Mouse (Mus musculus) cerebellum, adult 11 months (tissue): ENCODE measurements around the gene Tns2.
"Not testable (repeated sequence)": the region's sequence is repeated elsewhere in the genome, so short reads cannot be mapped to it uniquely, and the experiment has no call there.

Source experiments
- DNase-seq: peaks from one replicate; pipeline ENCODE4 v3.0.0; 2022

Tns2 gene

DNA sequence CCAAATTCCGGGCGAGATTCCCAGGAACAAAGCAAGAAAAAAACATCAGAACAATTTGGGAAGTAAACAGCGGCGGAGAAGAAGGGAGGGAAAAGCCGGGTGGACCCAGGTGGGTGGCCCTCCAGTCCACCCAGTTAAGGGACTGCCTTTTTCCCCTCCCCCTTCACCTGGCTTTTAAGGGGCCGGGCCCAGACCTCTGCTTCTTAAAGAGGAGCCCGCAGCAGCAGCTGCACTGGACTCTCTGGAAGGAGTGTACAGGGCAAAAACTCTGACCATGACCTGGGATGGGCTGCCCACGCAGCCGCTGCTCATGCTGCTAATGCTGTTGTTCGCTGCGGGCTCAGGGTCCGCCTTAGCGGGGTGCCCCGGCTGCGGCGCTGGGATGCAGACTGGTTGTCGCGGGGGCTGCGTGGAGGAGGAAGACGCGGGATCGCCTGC lies 44.1 kb downstream of the Tns2 start, which contains the start of gene Igfbp6:
Igfbp6 (plus strand) TSS at position 89 of the 438 bp plus-strand sequence.
- no peak for DNase-seq

DNA sequence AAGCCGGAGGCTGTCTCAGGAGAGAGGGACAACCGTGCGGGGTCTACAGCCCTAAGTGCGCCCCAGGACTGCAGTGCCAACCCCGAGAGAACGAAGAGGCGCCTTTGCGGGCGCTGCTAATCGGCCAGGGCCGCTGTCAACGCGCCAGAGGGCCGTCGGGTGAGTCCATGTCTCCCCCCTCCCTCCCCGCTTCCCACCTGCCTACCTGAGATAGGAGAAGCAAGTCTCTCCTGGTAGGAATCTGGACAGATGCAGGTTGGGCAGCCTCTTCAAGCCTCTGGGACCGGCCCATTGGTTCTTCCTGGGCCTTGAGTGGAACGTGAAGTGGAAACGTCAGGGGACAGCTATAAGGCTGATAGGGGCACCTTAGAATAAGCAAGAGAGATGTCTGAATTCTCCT lies 44.5 kb downstream of the Tns2 start:
- DNase-seq = no peak

DNA sequence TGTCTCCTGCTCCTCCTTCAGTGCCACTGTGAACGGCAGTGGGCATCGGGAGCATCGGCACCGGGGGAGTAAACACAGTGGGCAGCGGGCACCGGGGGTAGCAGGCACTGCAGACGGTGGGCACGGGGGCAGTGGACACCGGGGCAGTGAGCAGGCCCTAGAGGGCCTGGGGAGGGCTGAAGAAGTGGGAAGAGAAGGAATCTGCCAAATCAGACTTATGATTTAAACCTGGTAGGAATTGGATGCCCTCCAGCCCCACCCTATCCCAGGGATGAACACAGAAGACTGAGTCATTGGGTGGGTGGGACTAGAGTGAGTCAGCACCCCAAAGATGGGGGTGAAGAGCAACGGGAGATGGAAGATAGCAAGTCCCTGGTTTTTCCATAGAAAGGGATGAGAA lies 45.1 kb downstream of the Tns2 start:
- DNase-seq = no peak

DNA sequence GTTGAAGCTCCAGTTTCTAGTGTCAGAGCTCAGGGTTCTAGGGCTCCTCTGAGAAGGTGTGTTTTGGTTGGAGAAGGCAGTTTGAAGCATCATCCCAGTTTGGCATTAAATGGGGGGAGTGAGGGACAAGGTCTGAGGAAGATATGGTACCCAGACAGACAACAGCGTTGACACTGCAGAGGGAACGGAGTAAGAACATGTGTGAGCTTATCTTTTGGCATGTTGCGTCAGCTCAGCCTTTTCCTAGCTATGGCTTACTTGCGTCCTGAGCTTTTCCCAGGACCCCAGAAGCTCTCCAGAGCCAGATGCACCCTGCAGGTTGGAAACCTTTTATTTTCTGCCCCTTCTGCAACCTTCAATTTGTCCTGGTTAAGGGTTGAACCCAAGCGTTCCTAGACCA lies 45.9 kb downstream of the Tns2 start:
- DNase-seq = no peak

DNA sequence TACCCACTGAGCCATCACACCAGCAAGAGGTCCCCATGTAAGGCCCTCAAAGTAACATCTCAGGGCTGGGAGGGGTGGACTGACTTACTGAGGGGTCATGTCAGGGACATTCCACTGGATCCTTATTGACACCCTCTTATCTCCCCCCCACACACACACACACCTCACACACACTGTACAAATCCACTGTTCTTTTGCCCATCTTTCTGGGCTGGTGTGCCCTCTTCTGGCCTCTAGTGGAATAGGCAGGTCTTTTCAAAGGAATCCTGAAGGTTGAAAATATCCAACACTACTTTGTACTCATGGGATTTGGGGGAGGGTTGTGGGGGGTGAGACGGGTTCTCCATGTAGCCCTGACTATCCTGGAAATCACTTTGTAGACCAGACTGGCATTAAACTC lies 46.7 kb downstream of the Tns2 start:
- peak; percentile 47 for DNase-seq

DNA sequence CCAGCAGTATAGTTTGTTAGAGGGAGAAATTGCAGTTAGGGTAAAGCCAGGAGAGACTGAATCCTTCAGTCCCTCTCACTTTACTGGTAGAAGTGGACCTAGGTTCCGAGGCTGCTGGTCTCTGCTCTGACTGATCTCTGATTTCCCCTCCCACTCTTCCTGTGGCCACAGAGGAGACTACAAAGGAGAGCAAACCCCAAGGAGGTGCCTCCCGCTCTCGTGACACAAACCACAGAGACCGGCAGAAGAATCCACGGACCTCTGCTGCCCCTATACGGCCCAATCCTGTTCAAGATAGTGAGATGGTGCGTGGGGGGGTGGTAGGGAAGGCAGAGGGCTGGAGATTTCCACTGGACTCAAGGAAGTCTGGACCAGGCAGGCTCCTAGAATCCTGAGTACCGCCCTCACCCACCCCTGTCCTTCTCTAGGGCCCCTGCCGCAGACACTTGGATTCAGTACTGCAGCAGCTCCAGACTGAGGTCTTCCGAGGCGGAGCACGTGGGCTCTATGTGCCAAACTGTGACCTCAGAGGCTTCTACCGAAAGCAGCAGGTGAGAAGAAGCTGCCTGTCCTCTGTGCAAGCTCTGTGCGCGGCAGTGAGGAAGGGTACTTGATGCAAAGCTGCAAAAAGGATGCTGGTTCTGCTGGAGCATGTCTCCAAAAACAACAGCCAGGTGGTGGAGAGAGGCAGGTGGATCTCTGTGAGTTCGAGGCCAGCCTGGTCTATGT lies 47.6 kb downstream of the Tns2 start:
- DNase-seq = no peak

DNA sequence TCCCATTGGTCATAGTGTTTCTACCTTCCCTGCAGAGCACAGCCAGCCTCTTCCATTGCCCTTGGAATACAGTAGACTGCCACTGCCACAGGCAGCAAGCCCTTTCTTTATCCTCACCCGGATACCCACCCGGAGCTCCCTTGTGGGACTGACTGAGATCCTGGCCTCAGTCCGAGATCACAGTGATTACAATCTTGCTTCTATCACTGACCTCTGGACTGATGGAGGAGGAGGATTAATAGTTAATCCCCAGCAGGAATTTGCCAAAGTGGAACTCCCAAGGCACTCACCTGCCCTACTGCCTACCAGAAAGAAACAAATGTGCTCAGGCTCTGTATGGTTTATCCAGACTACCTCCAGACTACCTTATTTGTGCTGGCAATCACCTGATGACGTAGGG lies 49.3 kb downstream of the Tns2 start:
- DNase-seq = no peak

DNA sequence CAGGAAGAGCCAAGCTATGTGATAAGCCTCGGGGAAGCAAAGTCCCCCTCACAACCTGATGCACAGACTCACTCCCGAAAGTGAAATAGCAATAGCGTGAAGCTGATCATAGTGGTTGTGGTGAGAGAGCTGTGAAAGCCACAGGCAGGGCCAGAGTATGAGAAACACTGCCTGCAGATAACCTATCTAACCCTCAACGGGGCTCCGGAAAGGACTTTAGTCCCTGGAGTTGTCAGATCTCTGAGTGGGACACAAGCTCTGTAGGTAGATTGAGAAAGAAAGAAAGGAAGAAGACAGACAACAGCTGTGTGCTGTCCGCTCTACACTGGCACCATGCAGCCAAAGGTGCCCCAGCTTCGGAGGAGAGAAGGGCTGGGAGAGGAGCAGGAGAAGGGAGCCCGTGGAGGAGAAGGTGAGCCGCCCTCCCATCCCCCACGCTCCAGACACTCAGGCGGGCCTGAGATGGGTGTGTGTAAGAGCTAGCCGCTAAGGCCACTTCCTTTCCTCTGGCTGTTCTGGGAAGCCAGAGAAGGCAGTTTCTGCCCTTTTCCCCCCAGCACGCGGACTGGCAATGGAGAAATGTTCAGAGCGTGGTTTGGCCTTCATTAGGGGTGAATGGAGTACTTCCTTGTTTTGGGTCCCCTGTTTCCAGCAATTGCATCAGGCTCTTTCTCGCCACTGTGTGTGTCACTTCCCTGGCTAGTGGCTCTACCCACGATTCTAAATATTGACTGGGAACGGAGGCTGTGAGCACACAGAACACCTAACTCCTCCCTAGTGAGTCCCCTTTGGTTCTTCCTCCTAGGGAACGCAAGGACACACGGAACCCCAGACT lies 50.3 kb downstream of the Tns2 start, which contains the start of gene Soat2:
Soat2 (plus strand) TSS at position 226 of the 835 bp plus-strand sequence.
- no peak for DNase-seq

DNA sequence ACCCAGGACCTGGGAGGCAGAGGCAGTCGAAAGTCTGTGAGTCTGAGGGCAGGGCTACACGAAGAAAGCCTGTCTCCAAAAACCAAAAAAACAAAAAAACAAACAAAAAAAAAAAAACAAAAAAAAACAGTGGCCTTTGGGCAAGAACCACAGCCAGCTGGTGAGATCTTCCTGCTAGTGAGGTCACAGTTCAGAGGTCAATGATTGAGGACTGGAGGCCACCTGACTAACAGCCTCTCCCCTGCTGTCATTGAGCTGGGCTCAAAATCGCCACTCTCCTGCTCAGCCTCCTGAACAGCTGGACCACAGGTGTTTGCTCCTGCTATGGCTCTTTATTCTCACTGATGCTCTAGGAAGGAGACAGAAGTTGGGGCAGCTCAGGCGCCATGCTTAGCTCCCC lies 52.4 kb downstream of the Tns2 start:
- DNase-seq = no peak

DNA sequence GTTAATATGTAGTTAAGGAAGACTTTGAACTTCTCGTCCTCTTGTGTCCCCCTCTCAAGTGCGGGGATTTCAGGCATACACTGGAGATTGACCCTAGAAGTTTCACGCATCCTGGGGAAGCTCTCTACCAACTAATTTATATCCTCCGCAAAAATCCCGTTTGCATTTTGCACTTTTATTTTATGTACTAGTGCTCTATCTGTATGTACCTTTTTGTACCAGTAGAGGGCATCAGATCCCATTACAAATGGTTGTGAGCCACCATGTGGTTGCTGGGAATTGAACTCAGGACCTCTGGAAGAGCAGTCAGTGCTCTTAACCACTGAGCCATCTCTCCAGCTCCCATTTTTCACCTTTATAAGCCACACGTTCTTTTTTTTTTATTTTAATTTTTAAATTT lies 54.8 kb downstream of the Tns2 start:
- DNase-seq = not testable (repeated sequence)

DNA sequence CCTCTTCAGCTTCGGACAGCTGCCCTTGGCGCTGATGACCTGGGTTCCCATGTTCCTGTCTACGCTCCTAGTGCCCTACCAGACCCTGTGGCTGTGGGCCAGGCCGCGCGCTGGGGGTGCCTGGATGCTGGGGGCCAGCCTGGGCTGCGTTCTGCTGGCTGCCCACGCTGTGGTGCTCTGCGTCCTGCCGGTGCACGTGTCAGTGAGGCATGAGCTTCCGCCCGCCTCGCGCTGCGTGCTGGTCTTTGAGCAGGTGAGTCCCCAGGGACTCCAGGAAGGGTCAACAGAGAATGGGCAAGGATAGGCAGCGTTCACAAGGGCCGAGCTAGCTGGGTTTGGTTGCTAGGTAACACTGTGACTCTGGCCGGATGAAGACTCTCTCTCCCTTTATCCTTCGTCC lies 56.6 kb downstream of the Tns2 start:
- no peak for DNase-seq

DNA sequence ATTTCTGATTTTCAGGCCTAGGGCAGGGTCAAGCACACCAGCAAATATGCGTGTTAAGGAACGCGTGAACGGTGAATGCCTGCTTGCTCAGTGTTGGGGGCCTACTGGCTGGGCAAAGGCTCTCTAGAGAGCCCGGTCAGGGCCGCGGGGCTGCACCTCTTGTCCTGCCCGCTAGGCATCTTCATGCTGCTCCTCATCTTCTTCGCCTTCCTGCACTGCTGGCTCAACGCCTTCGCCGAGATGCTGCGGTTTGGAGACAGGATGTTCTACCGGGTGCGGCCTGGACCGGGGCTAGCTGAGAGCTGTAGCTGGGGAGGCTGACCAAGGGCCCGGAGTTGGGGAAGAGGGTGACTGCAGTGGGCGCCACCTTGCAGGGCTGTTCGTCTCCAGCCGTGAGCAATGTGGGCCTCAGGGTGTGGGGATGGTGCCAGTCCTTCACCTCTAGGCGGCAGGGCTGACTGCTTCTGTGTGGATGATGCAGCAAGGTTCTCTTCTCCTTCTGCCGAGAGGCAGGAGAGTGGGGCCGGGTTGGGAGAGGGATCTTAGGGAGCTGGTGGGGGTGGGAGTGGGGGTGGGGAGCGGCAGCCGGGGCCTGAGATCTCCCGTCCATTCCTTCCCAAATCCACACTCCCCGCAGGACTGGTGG lies 60.3 kb downstream of the Tns2 start:
- no peak for DNase-seq

DNA sequence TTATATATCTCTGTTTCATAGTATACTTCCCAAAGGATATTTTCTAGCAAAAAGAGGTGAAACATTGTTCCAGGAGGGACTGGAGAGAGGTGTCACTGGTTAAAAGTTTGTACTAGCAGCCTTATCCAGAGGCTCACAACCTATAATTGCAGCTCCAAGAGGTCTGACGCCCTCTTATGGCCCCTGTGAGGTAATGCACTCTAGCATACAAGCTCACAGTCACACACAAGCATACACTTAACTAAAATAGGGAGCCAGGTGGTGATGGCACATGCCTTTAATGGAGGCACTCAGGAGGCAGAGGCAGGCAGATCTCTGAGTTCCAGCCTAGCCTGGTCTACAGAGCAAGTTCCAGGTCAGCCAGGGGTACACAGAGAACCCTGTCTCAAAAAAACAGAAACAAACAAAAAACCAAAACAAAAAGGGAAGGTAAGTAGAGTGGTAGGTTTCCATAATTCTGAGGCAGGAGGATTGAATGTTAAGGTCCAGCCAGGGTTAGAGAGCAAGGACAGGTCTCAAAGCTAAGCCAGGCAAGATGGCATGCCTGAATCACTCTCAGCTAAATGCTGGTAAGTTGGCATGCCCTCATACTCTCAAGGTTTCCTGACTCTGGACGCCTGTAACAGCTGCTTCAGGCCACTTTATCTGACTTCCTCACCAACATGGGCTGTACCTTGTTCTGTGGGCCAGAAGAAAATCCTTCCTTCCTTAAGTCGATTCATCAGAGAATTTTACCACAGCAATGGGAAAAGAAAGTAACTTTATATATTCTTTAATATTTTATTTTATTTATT lies 63.9 kb downstream of the Tns2 start:
- no peak for DNase-seq

DNA sequence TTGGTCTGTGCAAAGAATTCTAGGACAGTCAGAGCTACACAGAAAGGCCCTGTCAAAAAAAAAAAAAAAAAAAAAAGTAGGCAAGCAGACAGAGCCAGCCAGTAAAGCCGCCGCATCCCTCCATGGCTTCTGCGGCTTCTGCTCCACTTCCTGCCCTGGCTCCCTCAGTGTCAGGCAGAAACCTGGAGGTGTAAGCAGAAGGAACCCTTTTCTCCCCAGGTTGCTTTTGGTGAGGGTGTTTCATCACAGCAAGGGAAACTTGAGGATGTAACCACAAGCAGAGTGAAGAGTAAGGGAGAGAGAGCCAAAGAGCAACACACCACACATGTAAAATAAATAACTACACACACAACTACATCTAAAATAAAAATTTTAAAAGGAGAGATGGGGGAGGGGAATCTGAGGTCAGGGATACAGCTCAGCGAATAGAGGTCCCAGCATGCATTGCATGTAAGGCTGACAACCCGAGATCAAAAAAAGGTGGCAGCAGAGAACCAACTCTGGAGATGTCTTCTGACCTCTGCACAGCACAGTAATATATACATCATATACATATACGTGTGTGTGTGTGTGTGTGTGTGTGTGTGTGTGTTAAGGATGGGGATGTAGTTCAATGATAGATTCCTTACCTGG lies 65.4 kb downstream of the Tns2 start:
- DNase-seq = no peak
